26 mouse cellular contexts compared by ENCODE assay signal in genomic region chr5:127637622-127638021, GRCm38 (mm10). TPM values are rescaled to one million over a fixed set of nuclear protein-coding genes. Genes with fewer than 3 reads are reported as not detected.
DNase-seq lines count a peak whose midpoint lies in the region; ATAC-seq and TF ChIP-seq lines count a peak whose summit lies in the region.
"Had no signal": no experiment of that assay in that cellular context is flagged by ENCODE, and none has a peak within 500 bp of the region (broad histone marks: within the 10 kb centered on the region; RNA-seq: fewer than 3 reads in every experiment).

No protein-coding gene starts in this region.

- no peak for ATAC-seq in kidney, embryonic 14.5 days (ENCODE audit: low FRiP score, low TSS enrichment)
- ATAC-seq: forebrain, postnatal 0 days; hindbrain, postnatal 0 days; intestine, postnatal 0 days had no signal

- H3K36me3 ChIP-seq in kidney, adult 2 months (ENCODE audit: control insufficient read depth, insufficient read depth, low read length) = no peaks in the 10 kb centered on the region
- H3K36me3 ChIP-seq in kidney, embryonic 14.5 days (ENCODE audit: control insufficient read depth, insufficient read depth, low read length) = no peaks in the 10 kb centered on the region
- H3K36me3 ChIP-seq: embryonic facial prominence, embryonic 12.5 days; G1E; heart, embryonic 12.5 days; hindbrain, embryonic 10.5 days; limb, embryonic 13.5 days; midbrain, embryonic 12.5 days had no signal

- 41% methylated on average over 4 of the region's 4 CpGs for WGBS in kidney, adult 2 months
- WGBS in kidney, embryonic 14.5 days = 75% methylated on average over 4 of the region's 4 CpGs

- no peak overlapping the region for H3K4me2 ChIP-seq in kidney, embryonic 14.5 days (replicated peaks; ENCODE audit: low read depth, low read length)
- H3K4me2 ChIP-seq: embryonic facial prominence, embryonic 12.5 days; heart, embryonic 12.5 days; limb, embryonic 13.5 days; midbrain, embryonic 12.5 days had no signal

- intact Hi-C loops in left cerebral cortex, adult 2 months (cut with DNase I) = no loop called here

- H3K27me3 ChIP-seq in kidney, adult 2 months (replicated peaks; ENCODE audit: control insufficient read depth, insufficient read depth, low read length) = no peaks in the 10 kb centered on the region
- no peaks in the 10 kb centered on the region; the same call in 1 of the 2 replicates for H3K27me3 ChIP-seq in kidney, embryonic 14.5 days (ENCODE audit: control insufficient read depth, insufficient read depth, low read length)

- H3K27ac ChIP-seq in kidney, adult 2 months (ENCODE audit: insufficient read depth, low read depth, low read length) = peak overlapping the region; percentile 90; the same call in 1 of the 2 replicates
- H3K27ac ChIP-seq in kidney, embryonic 14.5 days (ENCODE audit: low read depth, low read length) = no peak overlapping the region
- H3K27ac ChIP-seq in left cerebral cortex, adult 2 months = no peak overlapping the region
- H3K27ac ChIP-seq: embryonic facial prominence, embryonic 12.5 days; hindbrain, embryonic 10.5 days; hindbrain, postnatal 0 days; limb, embryonic 13.5 days; midbrain, embryonic 12.5 days had no signal

- no peak for TF ChIP-seq POLR2A in kidney, adult 2 months (IDR thresholded peaks at IDR 0.05; ENCODE audit: low read depth, low read length)

- peak; percentile 20 for DNase-seq in adrenal gland, adult 2 months
- DNase-seq in adrenal gland, adult 8-10 months = no peak
- DNase-seq in kidney, adult 2 months = peak; percentile 89
- peak; percentile 53 for DNase-seq in ES-CJ7 (ENCODE audit: low read depth, low spot score)
- DNase-seq in kidney, postnatal 14 days = peak; percentile 45
- DNase-seq in left cerebral cortex, adult 2 months (ENCODE audit: extremely low spot score in 1 of 2, low spot score in 2 of 2) = no peak
- DNase-seq in Muller cell, postnatal 12 days (ENCODE audit: inconsistent ontology term) = no peak
- DNase-seq: cerebellum, adult 11-12 months; cerebellum, postnatal 10 days; forebrain, postnatal 0 days; gastrocnemius, postnatal 14 days; heart, adult 18-20 months; heart, postnatal 10 days; layer of hippocampus, postnatal 36 days; lung, adult 18-20 months; lung, postnatal 10 days; right cerebral cortex, postnatal 14 days had no signal

- H3K9me3 ChIP-seq in kidney, embryonic 14.5 days (ENCODE audit: control insufficient read depth, low read length) = peaks cover 12% of the 10 kb centered on the region; the same call in 1 of the 2 replicates

- H3K4me1 ChIP-seq in kidney, adult 2 months (ENCODE audit: control insufficient read depth, insufficient read depth, low read length) = no peaks in the 10 kb centered on the region; the same call in 1 of the 2 replicates
- H3K4me1 ChIP-seq in kidney, embryonic 14.5 days (ENCODE audit: control insufficient read depth, insufficient read depth, low read length) = no peaks in the 10 kb centered on the region
- H3K4me1 ChIP-seq: embryonic facial prominence, embryonic 12.5 days had no signal

- TF ChIP-seq CTCF in kidney, adult 2 months (conservative IDR thresholded peaks at IDR 0.05; ENCODE audit: insufficient read depth, insufficient read length, low read depth, low read length) = no peak
- TF ChIP-seq CTCF in left cerebral cortex, adult 2 months (IDR thresholded peaks at IDR 0.05) = no peak

- H3K4me3 ChIP-seq in kidney, adult 2 months (ENCODE audit: insufficient read depth, low read depth, low read length) = no peak overlapping the region
- H3K4me3 ChIP-seq in kidney, embryonic 14.5 days (ENCODE audit: low read length) = no peak overlapping the region
- H3K4me3 ChIP-seq in left cerebral cortex, adult 2 months = no peak overlapping the region
- H3K4me3 ChIP-seq: embryonic facial prominence, embryonic 12.5 days; heart, embryonic 12.5 days; hindbrain, embryonic 10.5 days; limb, embryonic 13.5 days; midbrain, embryonic 12.5 days had no signal

- H3K9ac ChIP-seq in kidney, embryonic 14.5 days (ENCODE audit: low read depth, low read length) = no peak overlapping the region
- H3K9ac ChIP-seq: embryonic facial prominence, embryonic 12.5 days; forebrain, postnatal 0 days; heart, embryonic 12.5 days; limb, embryonic 13.5 days; midbrain, embryonic 12.5 days had no signal

RNA-seq across cellular contexts. Expression of gene Slc15a4, which starts 4.9 kb away (rescaled TPM):
- 10 to 100 TPM; 23.0 to 38.9 TPM for total RNA-seq in adrenal gland, adult 2 months (2021)
- polyA plus RNA-seq in adrenal gland, adult 2 months (2012; rRNA removed) = 32.1 and 33.1 TPM in 2 replicates
- total RNA-seq in adrenal gland, adult 8-10 months (2022) = 10 to 100 TPM; 16.9 to 20.0 (median 19.1) TPM
- 20.6 and 21.0 TPM in 2 replicates for polyA plus RNA-seq in kidney, adult 2 months (2012; rRNA removed)
- 14.2 and 22.7 TPM in 2 replicates for polyA plus RNA-seq in kidney, embryonic 14.5 days (2014; fragmentation: Nextera tagmentation; extraction: Ambion mirVana)
- 10 to 100 TPM; 23.6 to 27.8 TPM for total RNA-seq in left cerebral cortex, adult 2 months (2021)

RNA-seq across cellular contexts. Expression of gene Glt1d1, which starts 5.6 kb away (rescaled TPM):
- under 1 TPM; 0.26 to 0.73 TPM for total RNA-seq in adrenal gland, adult 2 months (2021)
- polyA plus RNA-seq in adrenal gland, adult 2 months (2012; rRNA removed) = 0.03 and 0.08 TPM in 2 replicates
- 1 to 10 TPM in 1 of 4 experiments, under 1 TPM in 3; 0.46 to 3.1 (median 0.55) TPM for total RNA-seq in adrenal gland, adult 8-10 months (2022)
- 2.5 and 2.6 TPM in 2 replicates for polyA plus RNA-seq in kidney, adult 2 months (2012; rRNA removed)
- 0.90 and 1.3 TPM in 2 replicates for polyA plus RNA-seq in kidney, embryonic 14.5 days (2014; fragmentation: Nextera tagmentation; extraction: Ambion mirVana)
- total RNA-seq in left cerebral cortex, adult 2 months (2021) = 10 to 100 TPM; 21.6 to 27.1 TPM
- total RNA-seq: gastrocnemius, postnatal 14 days; heart, adult 18-20 months; heart, postnatal 10 days had no signal
- polyA plus RNA-seq: G1E; heart, embryonic 12.5 days had no signal

Comparison
In these comparisons a context has a peak if more than half of its experiments do, and no peak if none do; other contexts are left out.
1. DNase-seq: peak in adrenal gland, adult 2 months (single experiment), kidney, adult 2 months (single experiment), ES-CJ7 (single experiment) and kidney, postnatal 14 days (single experiment); none in adrenal gland, adult 8-10 months (single experiment), left cerebral cortex, adult 2 months (0 of 2) and Muller cell, postnatal 12 days (single experiment).
2. RNA of gene Glt1d1, which starts 5.6 kb away (total RNA-seq): 21.6 to 27.1 TPM in left cerebral cortex, adult 2 months; 0.26 to 0.73 TPM in adrenal gland, adult 2 months and 0.46 to 3.1 TPM in adrenal gland, adult 8-10 months; every median in the first group is over 4 times any median in the second.